Mouse (Mus musculus): ENCODE measurements around the gene BC016579. TPM values are rescaled to one million over a fixed set of nuclear protein-coding genes. Genes with fewer than 3 reads are reported as not detected.

The BC016579 gene
- polyA plus RNA-seq, 1 experiment = 0.47 TPM

- DNase-seq = no peak
- H3K4me3 ChIP-seq (replicated peaks; ENCODE audit: insufficient read depth, low read depth, low read length) = no peak overlapping the region
- no peak overlapping the region for H3K27ac ChIP-seq (ENCODE audit: insufficient read depth, low read length)
- H3K27me3 ChIP-seq (ENCODE audit: control insufficient read depth, insufficient read depth, low read length) = no peaks in the 10 kb centered on the region
- H3K4me1 ChIP-seq (ENCODE audit: control insufficient read depth, insufficient read depth, low read length) = no peaks in the 10 kb centered on the region
- TF ChIP-seq POLR2A (IDR thresholded peaks at IDR 0.05; ENCODE audit: borderline replicate concordance, insufficient read depth, low read length) (no peak), CTCF (IDR thresholded peaks at IDR 0.05; ENCODE audit: borderline replicate concordance, insufficient read depth, low read depth, low read length) (no peak)
These were observed 58.4 kb downstream of the BC016579 start for GRCm38 (mm10) chr16:45595494-45595893.

DNA sequence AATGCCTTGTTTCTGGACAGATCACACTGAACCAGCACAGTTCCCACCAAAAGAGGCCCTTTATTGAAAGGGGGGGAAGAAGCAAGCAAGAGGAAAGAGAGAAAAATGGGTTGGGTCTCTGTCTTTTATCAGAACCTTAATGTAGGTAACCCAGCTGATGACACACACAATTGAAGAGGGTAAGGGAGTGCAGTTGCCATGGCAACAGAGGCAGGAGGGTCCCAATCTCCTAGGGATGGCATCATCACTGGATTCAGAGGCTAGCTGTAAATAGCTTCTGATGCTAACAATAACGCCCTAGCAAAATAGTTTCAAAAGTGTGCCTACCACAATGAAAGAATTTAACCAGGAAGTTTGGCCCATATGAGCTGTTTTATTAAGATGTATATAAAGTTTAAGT is 60.2 kb downstream of the BC016579 start:
- no peaks in the 10 kb centered on the region for H3K4me1 ChIP-seq (ENCODE audit: control insufficient read depth, insufficient read depth, low read length)
- 47% methylated on average over 1 of the region's 1 CpGs for WGBS
- no peak overlapping the region for H3K27ac ChIP-seq (ENCODE audit: insufficient read depth, low read length)
- no peaks in the 10 kb centered on the region for H3K27me3 ChIP-seq (ENCODE audit: control insufficient read depth, insufficient read depth, low read length)
- H3K4me3 ChIP-seq (replicated peaks; ENCODE audit: insufficient read depth, low read depth, low read length) = no peak overlapping the region
- no peak for DNase-seq
- TF ChIP-seq CTCF (IDR thresholded peaks at IDR 0.05; ENCODE audit: borderline replicate concordance, insufficient read depth, low read depth, low read length) (no peak), POLR2A (IDR thresholded peaks at IDR 0.05; ENCODE audit: borderline replicate concordance, insufficient read depth, low read length) (no peak)

DNA sequence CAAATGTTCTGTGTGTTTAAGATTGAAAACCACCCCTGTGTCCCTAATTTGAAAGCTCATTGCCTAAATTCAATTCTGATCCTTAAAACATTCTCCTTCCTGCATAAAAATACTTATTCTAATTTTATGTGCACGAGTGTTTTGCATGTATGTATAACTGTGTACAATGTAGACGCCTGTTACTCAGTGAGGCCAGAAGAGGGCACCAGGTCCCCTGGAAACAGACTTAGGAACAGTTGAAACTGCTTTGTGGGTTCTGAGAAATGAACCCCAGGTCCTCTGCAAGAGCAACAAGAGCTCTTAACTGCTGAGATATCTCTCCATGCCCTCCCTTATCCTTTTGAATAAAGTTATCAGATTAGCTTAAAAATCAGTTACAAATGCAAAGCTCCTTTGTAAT is 71.4 kb downstream of the BC016579 start:
- no peaks in the 10 kb centered on the region for H3K27me3 ChIP-seq (ENCODE audit: control insufficient read depth, insufficient read depth, low read length)
- TF ChIP-seq POLR2A (IDR thresholded peaks at IDR 0.05; ENCODE audit: borderline replicate concordance, insufficient read depth, low read length) (no peak), CTCF (IDR thresholded peaks at IDR 0.05; ENCODE audit: borderline replicate concordance, insufficient read depth, low read depth, low read length) (peak; percentile 22; the same call in 1 of the 2 replicates)
- 28% methylated on average over 2 of the region's 2 CpGs for WGBS
- no peak overlapping the region for H3K27ac ChIP-seq (ENCODE audit: insufficient read depth, low read length)
- H3K4me1 ChIP-seq (ENCODE audit: control insufficient read depth, insufficient read depth, low read length) = no peaks in the 10 kb centered on the region
- no peak overlapping the region for H3K4me3 ChIP-seq (replicated peaks; ENCODE audit: insufficient read depth, low read depth, low read length)
- DNase-seq = no peak

GRCm38 (mm10) chr16:45579883-45580282 is 74.0 kb downstream of the BC016579 start:
- Histone ChIP-seq H3K27ac (ENCODE audit: insufficient read depth, low read length) (no peak overlapping the region), H3K27me3 (ENCODE audit: control insufficient read depth, insufficient read depth, low read length) (no peaks in the 10 kb centered on the region), H3K4me1 (ENCODE audit: control insufficient read depth, insufficient read depth, low read length) (no peaks in the 10 kb centered on the region), H3K4me3 (replicated peaks; ENCODE audit: insufficient read depth, low read depth, low read length) (no peak overlapping the region)
- no peak for TF ChIP-seq POLR2A (IDR thresholded peaks at IDR 0.05; ENCODE audit: borderline replicate concordance, insufficient read depth, low read length)
- no peak for TF ChIP-seq CTCF (IDR thresholded peaks at IDR 0.05; ENCODE audit: borderline replicate concordance, insufficient read depth, low read depth, low read length)
- DNase-seq = no peak
- 69% methylated on average over 12 of the region's 12 CpGs for WGBS

Other genes starting within 250 kb of the BC016579 start
- 68.1 and 69.7 TPM in 2 replicates for gene Cd200, start 245.0 kb downstream of the BC016579 start, polyA plus RNA-seq (2012; rRNA removed)
- gene Gm609, start 161.1 kb downstream of the BC016579 start, polyA plus RNA-seq (2012; rRNA removed) = 0.33 and 0.43 TPM in 2 replicates
- not detected in 2 replicates for gene Gm17783, start 122.0 kb downstream of the BC016579 start, polyA plus RNA-seq (2012; rRNA removed)
- gene Slc9c1, start 118.8 kb downstream of the BC016579 start, polyA plus RNA-seq (2012; rRNA removed) = not detected in 2 replicates
- gene Gcsam, start 43.7 kb downstream of the BC016579 start, polyA plus RNA-seq (2012; rRNA removed) = not detected in 2 replicates
- gene Tmprss7, start 39.6 kb upstream of the BC016579 start, polyA plus RNA-seq (2012; rRNA removed) = 2.5 and 2.8 TPM in 2 replicates
- 808 and 848 TPM in 2 replicates for gene Tagln3, start 70.5 kb upstream of the BC016579 start, polyA plus RNA-seq (2012; rRNA removed)
- gene Abhd10, start 88.9 kb upstream of the BC016579 start, polyA plus RNA-seq (2012; rRNA removed) = 37.3 and 41.0 TPM in 2 replicates

Measured in cerebellum, adult 2 months (tissue).